Mouse (Mus musculus) liver, embryonic 14.5 days (tissue): ENCODE data around the gene Clk2.

Experiments
- CTCF ChIP-seq: IDR thresholded peaks from 2 replicates; pipeline ENCODE4 v1.5.1; 2016; ENCODE audit warnings: antibody characterized with exemption, low read depth, control low read depth
- EP300 ChIP-seq: IDR thresholded peaks from 2 replicates; pipeline ENCODE4 v1.6.1; 2016; ENCODE audit warnings: antibody characterized with exemption, low read depth

GRCm38 (mm10) chr3:89166945-89167344 lies 2.4 kb downstream of the Clk2 start:
- TF ChIP-seq CTCF (no peak), EP300 (no peak)
